Mouse (Mus musculus): ENCODE data around the gene Ell. TPM values are rescaled to one million over a fixed set of nuclear protein-coding genes. Genes with fewer than 3 reads are reported as not detected.

Gene Ell
- polyA plus RNA-seq, 1 experiment from 2014 or later, result 26.1 TPM

DNA sequence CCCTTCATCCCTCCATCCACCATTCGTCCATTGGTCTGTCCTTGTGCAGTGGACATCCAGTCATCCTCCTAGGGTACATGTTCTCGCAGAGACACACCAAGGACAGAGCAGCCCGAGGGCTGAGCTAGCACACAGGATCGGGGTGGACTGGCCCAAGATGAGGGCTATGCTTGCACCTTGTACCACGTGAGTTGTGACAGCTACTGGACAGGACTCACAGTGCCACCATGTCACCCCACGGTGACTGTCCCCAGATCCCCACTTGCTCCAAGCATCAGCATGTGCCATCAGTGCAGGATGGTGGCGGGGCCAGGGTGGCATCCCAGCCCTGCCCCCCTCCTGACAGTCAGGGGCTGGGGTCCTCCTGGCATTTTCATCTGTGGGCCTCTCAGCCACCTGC lies 65.3 kb downstream of the Ell start:
- in situ Hi-C loops (cut with MboI; ENCODE audit: low pct_unique_long_range_greater_than_20kb), result no loop called here
- POLR2A ChIA-PET, result no interaction called here

DNA sequence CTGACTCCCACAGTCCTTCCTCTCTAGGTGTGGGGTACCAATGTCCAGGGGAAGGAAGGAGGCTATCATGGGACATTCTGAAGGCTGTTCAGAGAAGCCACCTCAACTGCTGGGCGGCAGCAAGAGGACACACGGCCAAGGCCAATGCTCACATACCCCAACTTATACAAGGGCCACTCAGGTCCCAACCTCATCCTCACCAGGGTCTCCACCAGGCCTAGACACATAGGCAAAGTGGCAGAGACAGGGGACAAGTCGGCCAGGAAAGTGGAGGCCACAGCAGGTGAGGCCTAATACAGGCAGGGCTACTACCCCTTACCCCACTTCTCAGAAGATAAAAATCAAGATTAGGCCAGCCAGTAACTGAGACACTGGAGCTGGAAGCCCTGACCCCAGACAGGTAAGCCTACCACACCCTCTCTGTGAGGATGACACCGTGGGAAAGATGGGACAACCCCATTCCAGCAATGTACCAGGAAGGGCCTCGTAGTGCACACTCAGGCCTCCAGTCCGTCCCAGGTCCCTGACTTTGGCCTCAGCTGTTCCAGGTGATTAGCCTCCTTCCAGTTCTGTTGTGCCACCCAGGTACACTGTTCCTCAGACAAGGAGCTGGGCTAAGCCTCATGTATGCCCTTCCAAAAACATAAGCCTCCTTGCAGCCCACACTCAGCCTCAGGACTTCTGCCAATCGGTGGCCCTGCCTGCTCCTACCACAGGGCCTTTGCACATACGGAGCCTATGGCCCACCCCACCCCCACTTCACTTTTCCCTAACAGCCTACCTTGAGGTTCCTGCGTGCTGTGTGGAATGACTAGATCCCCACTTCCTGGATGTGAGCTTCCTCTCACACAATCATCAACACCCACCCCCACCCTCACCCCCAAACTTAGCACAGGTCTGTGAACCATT lies 66.9 kb downstream of the Ell start:
- no peak for ATAC-seq
- no peaks in the 10 kb centered on the region for H3K27me3 ChIP-seq
- no peak for DNase-seq (ENCODE audit: low read depth, low spot score)
- ChIA-PET CTCF (interaction anchor here (1.2 kb wide), 1 partner anchor 10 kb away, joined by 3 read pairs; no protein-coding TSS in a partner anchor), POLR2A (no interaction called here)
- in situ Hi-C loops (cut with MboI; ENCODE audit: low pct_unique_long_range_greater_than_20kb), result no loop called here
- no peak for TF ChIP-seq CTCF (IDR thresholded peaks at IDR 0.05)

More for the DNA sequence above, 65.3 kb downstream of the Ell start:
- TF ChIP-seq CTCF (IDR thresholded peaks at IDR 0.05), result no peak
- H3K27me3 ChIP-seq, result no peaks in the 10 kb centered on the region
- no peak for DNase-seq (ENCODE audit: low read depth, low spot score)
- CTCF ChIA-PET, result interaction anchor here (1.1 kb wide), 1 partner anchor 12 kb away, joined by 3 read pairs; no protein-coding TSS in a partner anchor
- no peak for ATAC-seq

DNA sequence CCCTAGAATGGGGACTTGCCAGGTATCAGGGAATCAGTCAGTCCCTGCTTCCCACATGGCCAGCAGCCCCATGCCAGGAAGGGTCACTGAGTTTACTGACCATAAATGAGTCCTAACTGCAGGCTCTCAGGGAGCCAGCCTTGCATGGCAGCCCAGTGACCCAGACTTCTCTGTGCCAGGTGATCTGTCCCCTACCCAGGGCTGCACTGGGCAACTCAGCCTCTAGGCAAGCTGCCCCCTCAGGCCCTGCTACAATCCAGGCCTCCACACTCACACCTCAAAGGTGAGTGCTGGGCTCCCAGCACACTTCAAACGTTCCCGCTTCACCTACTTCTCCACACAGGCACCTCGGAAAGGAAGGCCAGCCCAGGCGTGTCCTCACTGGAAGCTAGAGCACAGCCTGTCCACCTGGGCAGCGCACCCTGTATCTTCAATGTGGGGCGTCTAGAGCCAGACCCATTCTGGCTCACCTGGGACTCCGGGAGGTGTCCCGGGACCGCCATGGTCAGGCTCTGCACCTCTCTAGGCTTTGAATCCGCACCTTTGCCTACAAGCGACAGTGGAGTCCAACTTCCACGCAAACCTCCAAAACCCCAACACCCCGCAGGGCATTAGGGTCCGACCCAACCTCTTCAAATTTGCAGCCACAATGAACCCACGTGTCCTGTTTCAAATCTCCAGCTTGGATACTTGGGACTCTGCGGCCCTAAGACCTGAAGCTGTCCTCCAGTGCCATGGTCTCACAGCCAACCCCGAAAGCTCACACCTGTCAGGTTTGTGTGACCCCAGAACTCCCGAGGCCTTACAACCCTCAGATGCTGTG lies 67.7 kb downstream of the Ell start:
- DNase-seq (ENCODE audit: low read depth, low spot score), result no peak
- POLR2A ChIA-PET, result interaction anchor here (0.5 to 1.1 kb wide), 2 partner anchors 79 to 101 kb away, joined by 3 to 6 read pairs; no protein-coding TSS in a partner anchor

DNA sequence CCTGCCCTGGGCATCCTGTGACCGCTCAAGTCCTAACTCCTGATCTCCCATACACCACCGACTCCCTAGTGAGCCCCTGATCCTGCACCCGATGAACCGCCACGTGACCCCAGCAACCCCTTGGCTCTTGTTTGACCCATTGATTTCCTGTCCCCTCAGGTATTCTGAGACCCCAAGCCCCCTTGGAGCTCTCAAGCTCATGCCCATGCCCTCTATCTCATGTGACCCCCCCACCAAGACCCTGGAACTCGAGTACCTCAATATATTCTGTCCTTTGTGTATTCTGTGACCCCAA lies 68.3 kb downstream of the Ell start:
- ChIA-PET CTCF (no interaction called here), POLR2A (interaction anchor here (1.0 to 1.1 kb wide), 2 partner anchors 35 to 79 kb away, joined by 3 read pairs; no protein-coding TSS in a partner anchor)
- no peak for TF ChIP-seq CTCF (IDR thresholded peaks at IDR 0.05)
- H3K27me3 ChIP-seq, result no peaks in the 10 kb centered on the region
- DNase-seq (ENCODE audit: low read depth, low spot score), result no peak
- in situ Hi-C loops (cut with MboI; ENCODE audit: low pct_unique_long_range_greater_than_20kb), result no loop called here
- ATAC-seq, result no peak

More for the DNA sequence above, 67.7 kb downstream of the Ell start:
- no peak for TF ChIP-seq CTCF (IDR thresholded peaks at IDR 0.05)
- no peaks in the 10 kb centered on the region for H3K27me3 ChIP-seq
- in situ Hi-C loops (cut with MboI; ENCODE audit: low pct_unique_long_range_greater_than_20kb), result no loop called here
- CTCF ChIA-PET, result interaction anchor here (1.2 kb wide), 1 partner anchor 11 kb away, joined by 3 read pairs; no protein-coding TSS in a partner anchor
- ATAC-seq, result no peak

DNA sequence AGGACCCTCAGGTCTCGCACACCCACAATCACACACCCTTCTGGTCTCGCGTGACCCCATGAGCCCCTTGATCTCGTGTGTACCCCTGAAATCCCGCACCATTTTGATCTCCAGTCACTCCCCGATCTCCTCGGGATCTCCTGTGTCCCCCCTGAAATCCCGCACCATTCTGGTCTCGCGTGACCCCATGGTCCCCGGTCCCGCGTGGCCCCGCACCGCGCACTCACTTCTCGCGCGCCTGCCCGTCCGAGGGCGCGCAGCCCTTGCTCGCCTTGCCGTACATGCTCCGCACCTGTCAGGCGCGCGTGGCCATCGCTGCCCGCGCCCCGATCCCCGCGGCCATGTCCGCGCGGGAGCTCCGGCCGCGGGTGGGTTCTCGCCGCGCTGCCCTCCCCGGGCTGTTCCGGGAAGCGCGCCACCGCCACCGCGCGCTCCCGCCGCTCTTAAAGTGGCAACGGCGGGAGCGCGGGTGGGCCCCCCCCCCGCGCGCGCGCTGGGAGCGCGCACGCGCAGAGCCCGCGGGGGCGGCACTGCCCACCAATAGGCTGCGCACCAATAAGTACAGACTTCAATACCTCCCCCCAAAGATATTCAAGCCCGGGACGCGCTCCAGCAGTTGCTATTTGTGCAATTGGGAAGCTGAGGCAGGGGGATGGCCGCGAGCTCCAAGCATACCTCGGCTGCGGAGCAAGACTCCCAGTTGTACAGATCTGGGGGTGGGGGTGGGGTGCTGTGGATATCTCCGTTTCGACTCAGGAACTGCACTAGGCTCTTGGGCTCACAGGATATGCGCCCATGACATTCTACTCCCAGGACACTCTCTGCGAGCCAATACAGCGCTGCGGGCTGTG lies 68.9 kb downstream of the Ell start:
- ATAC-seq, result no peak
- in situ Hi-C loops (cut with MboI; ENCODE audit: low pct_unique_long_range_greater_than_20kb), result no loop called here
- CTCF ChIA-PET, result no interaction called here
- TF ChIP-seq CTCF (IDR thresholded peaks at IDR 0.05), result no peak
- POLR2A ChIA-PET, result interaction anchor here (1.0 to 1.7 kb wide), 7 partner anchors 12 to 80 kb away, joined by 3 to 9 read pairs (median 4); no protein-coding TSS in a partner anchor
- no peaks in the 10 kb centered on the region for H3K27me3 ChIP-seq
- no peak for DNase-seq (ENCODE audit: low read depth, low spot score)

DNA sequence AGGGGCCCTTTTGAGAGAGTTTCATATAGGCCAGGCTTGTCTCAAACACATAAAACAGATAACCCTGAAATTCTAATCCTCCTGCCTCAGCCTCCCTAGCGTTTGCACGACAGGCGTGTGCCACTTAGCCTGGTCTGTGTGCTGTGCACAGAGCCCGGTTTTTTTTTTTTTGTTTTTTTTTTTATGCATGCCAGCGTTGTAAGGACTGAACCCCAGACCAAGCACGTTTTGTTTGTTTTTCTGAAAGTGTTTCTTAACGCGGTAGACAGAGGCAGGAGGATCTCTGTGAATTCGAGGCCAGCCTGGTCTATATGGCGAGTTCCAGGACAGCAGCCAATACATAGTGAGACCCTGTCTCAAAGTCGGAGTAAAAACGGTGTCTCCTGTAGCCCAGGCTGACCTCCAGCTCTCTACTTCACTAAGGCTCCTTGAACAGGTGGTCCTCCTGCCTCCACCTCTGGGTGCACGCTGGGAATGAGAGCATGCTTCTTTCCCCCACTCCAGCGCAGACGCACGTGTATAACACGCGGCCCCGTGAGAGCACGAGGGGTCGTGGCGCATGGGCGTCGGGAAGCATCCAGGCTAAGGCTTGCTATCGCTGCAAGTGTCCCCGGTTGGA lies 69.6 kb downstream of the Ell start, which contains the start of gene Ssbp4:
Ssbp4 (minus strand) TSS at position 124 of the 619 bp plus-strand sequence.
- ChIA-PET POLR2A (interaction anchor here (0.6 to 1.9 kb wide), 18 partner anchors 8 to 774 kb away, joined by 3 to 9 read pairs (median 4); partner anchors contain the start of genes Ell, Fkbp8, Kxd1 and Rex1bd), CTCF (interaction anchor here (3.5 kb wide), 1 partner anchor 21 kb away, joined by 17 read pairs; no protein-coding TSS in a partner anchor)
- TF ChIP-seq CTCF (IDR thresholded peaks at IDR 0.05), result no peak
- no peak for DNase-seq (ENCODE audit: low read depth, low spot score)
- in situ Hi-C loops (cut with MboI; ENCODE audit: low pct_unique_long_range_greater_than_20kb), result no loop called here
- no peaks in the 10 kb centered on the region for H3K27me3 ChIP-seq
- ATAC-seq, result no peak

DNA sequence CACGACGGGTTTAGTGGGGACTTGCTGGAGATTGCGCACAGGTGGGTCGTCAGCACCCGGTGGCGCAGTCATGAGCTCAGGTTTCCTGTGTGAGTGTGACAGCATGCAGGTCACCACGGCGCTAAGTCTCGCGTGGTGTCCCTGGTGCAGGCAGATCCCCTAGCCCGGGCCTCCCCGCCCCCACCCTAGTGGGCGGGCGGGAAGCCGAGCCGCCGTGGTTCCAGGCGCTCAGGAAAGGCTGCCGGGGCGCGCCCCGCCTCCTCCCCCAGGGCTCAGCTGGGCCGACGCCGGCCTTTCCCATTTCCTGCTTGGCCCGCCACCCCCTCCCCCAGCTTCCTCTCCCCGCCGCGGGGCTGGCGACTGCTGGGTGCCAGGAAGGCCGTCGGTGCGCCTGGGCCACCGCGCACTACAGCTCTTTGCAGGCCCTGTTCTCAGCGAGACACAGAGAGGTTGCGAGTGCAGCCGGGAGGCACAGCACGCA lies 70.2 kb downstream of the Ell start:
- ATAC-seq, result peak; percentile 53
- TF ChIP-seq CTCF (IDR thresholded peaks at IDR 0.05), result no peak
- DNase-seq (ENCODE audit: low read depth, low spot score), result no peak
- no peaks in the 10 kb centered on the region for H3K27me3 ChIP-seq
- in situ Hi-C loops (cut with MboI; ENCODE audit: low pct_unique_long_range_greater_than_20kb), result no loop called here
- ChIA-PET POLR2A (interaction anchor here (0.6 to 1.9 kb wide), 20 partner anchors 9 to 773 kb away, joined by 3 to 9 read pairs (median 4); partner anchors contain the start of genes Ell, Fkbp8, Jund and Kxd1), CTCF (interaction anchor here (2.9 to 3.5 kb wide), 3 partner anchors 16 to 43 kb away, joined by 16 to 21 read pairs (median 17); no protein-coding TSS in a partner anchor)

DNA sequence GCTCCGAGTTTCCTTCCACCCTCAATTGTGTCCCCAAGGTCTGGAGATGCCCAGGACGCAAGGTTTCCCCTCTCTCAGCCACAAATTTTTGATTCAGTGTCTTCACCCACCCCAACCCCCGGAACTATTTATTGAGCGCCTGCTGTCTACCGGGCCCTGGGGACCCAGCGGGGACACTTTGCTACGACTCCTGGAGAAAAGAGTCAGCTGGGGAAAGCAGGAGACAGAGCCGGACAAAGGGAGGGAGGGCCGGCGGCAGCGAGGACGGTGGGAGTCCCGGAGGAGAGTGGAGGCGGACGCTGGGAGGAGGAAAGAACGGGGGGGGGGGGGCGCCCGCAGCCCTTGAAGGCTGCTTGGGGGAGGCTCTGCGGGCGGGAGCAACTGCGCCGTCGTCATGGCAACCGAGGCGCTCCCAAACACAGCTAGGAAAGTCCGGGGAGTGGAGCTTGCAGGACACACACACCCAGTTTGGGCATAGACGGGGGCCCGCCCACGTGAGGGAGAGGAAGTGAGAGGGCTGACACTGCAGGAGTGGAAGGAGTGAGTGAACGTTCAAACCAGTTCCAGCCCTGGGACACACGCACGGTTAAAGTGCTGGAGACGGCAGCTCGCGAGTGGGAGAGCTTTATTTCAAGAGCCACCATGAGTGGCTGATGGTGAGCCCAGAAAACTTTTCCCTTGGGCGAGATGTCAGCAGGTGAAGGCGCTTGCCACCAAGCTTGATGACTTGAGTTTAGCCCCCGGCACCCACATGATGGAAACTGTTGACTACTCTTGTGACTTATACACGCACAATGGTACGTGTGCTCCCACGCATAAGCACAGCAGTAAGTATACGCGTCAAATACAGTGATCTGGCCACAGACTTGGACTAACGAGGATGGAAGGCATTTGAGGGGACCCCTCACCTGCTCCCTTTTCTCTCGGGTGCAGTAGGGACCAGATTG lies 70.9 kb downstream of the Ell start:
- DNase-seq (ENCODE audit: low read depth, low spot score) (no peak), ATAC-seq (peak; percentile 54)
- in situ Hi-C loops (cut with MboI; ENCODE audit: low pct_unique_long_range_greater_than_20kb), result loop anchor here (10.0 kb wide), 1 partner anchor 55 kb away; the partner anchor contains the start of gene Pgpep1
- ChIA-PET CTCF (interaction anchor here (0.7 to 3.5 kb wide), 11 partner anchors 11 to 100 kb away, joined by 3 to 21 read pairs (median 5); partner anchors contain the start of gene Ell), POLR2A (interaction anchor here (0.6 to 2.6 kb wide), 20 partner anchors 19 to 772 kb away, joined by 3 to 11 read pairs (median 4); partner anchors contain the start of genes Ell, Fkbp8, Jund and Kxd1)
- no peaks in the 10 kb centered on the region for H3K27me3 ChIP-seq
- no peak for TF ChIP-seq CTCF (IDR thresholded peaks at IDR 0.05)

Measured in Patski (cell line).